Mouse (Mus musculus) splenic B cell, adult 2 months (primary cell): ENCODE measurements around the gene Gm21830.
"Not testable (repeated sequence)": the region's sequence is repeated elsewhere in the genome, so short reads cannot be mapped to it uniquely, and the experiment has no call there.

Experiments used
- DNase-seq: peaks from one replicate; pipeline ENCODE4 v3.0.0-alpha.2; 2011; ENCODE audit warnings: low read depth, low spot score
- H3K27me3 ChIP-seq: 2 replicates; pipeline ENCODE4 v1.6.1; 2012; ENCODE audit warnings: mild to moderate bottlenecking, low read length, moderate library complexity, mixed read lengths; ENCODE audit not compliant: control insufficient read depth, poor library complexity, insufficient read depth, severe bottlenecking
- H3K36me3 ChIP-seq: 2 replicates; pipeline ENCODE4 v1.6.1; 2012; ENCODE audit warnings: mild to moderate bottlenecking, low read length, moderate library complexity, mixed read lengths; ENCODE audit not compliant: control insufficient read depth, poor library complexity, insufficient read depth, severe bottlenecking

Gene Gm21830

GRCm38 (mm10) chr2:67413425-67413824 is at the start of gene Gm21830:
Gene Gm21830 (plus strand): TSS chr2:67413725.
- DNase-seq: not testable (repeated sequence)

GRCm38 (mm10) chr2:67364506-67364905 is 49.0 kb upstream of the Gm21830 start:
- DNase-seq: no peak
- Histone ChIP-seq H3K36me3 (no peaks in the 10 kb centered on the region), H3K27me3 (no peaks in the 10 kb centered on the region)

More at GRCm38 (mm10) chr2:67413425-67413824, at the start of gene Gm21830:
- not testable (repeated sequence) for H3K27me3 ChIP-seq, H3K36me3 ChIP-seq

- Histone ChIP-seq H3K36me3 (no peaks in the 10 kb centered on the region), H3K27me3 (no peaks in the 10 kb centered on the region)
- DNase-seq: no peak
Measured at GRCm38 (mm10) chr2:67378504-67378903, 35.0 kb upstream of the Gm21830 start.

- no peak for DNase-seq
- H3K36me3 ChIP-seq: no peaks in the 10 kb centered on the region
- no peaks in the 10 kb centered on the region for H3K27me3 ChIP-seq
Measured at GRCm38 (mm10) chr2:67420853-67421252, 7.3 kb downstream of the Gm21830 start.

- no peaks in the 10 kb centered on the region for H3K36me3 ChIP-seq
- no peaks in the 10 kb centered on the region for H3K27me3 ChIP-seq
- DNase-seq: no peak
Measured at GRCm38 (mm10) chr2:67422799-67423198, 9.3 kb downstream of the Gm21830 start.

GRCm38 (mm10) chr2:67433081-67433480 is 19.6 kb downstream of the Gm21830 start, which contains the start of gene Gm26727:
Gene Gm26727 (minus strand): TSS chr2:67433181.
- no peaks in the 10 kb centered on the region for H3K36me3 ChIP-seq
- no peaks in the 10 kb centered on the region for H3K27me3 ChIP-seq
- no peak for DNase-seq

GRCm38 (mm10) chr2:67438309-67438708 is 24.8 kb downstream of the Gm21830 start:
- Histone ChIP-seq H3K36me3 (no peaks in the 10 kb centered on the region), H3K27me3 (no peaks in the 10 kb centered on the region)
- no peak for DNase-seq

- Histone ChIP-seq H3K36me3 (no peaks in the 10 kb centered on the region), H3K27me3 (no peaks in the 10 kb centered on the region)
- DNase-seq: no peak
Measured at GRCm38 (mm10) chr2:67445780-67446179, 32.3 kb downstream of the Gm21830 start, which contains the start of gene Xirp2. Gene Xirp2 (plus strand): TSS chr2:67446002.

GRCm38 (mm10) chr2:67446772-67447171 is 33.2 kb downstream of the Gm21830 start:
- DNase-seq: no peak
- Histone ChIP-seq H3K36me3 (no peaks in the 10 kb centered on the region), H3K27me3 (no peaks in the 10 kb centered on the region)

GRCm38 (mm10) chr2:67447206-67447605 is 33.7 kb downstream of the Gm21830 start:
- no peak for DNase-seq
- no peaks in the 10 kb centered on the region for H3K36me3 ChIP-seq
- H3K27me3 ChIP-seq: no peaks in the 10 kb centered on the region

- no peaks in the 10 kb centered on the region for H3K36me3 ChIP-seq
- H3K27me3 ChIP-seq: no peaks in the 10 kb centered on the region
- no peak for DNase-seq
Measured at GRCm38 (mm10) chr2:67460857-67461256, 47.3 kb downstream of the Gm21830 start.

GRCm38 (mm10) chr2:67467036-67467435 is 53.5 kb downstream of the Gm21830 start:
- H3K36me3 ChIP-seq: no peaks in the 10 kb centered on the region
- DNase-seq: no peak

GRCm38 (mm10) chr2:67470030-67470429 is 56.5 kb downstream of the Gm21830 start:
- not testable (repeated sequence) for DNase-seq, H3K27me3 ChIP-seq, H3K36me3 ChIP-seq

More at GRCm38 (mm10) chr2:67467036-67467435, 53.5 kb downstream of the Gm21830 start:
- H3K27me3 ChIP-seq: no peaks in the 10 kb centered on the region

- H3K36me3 ChIP-seq: no peaks in the 10 kb centered on the region
- no peaks in the 10 kb centered on the region for H3K27me3 ChIP-seq
- no peak for DNase-seq
Measured at GRCm38 (mm10) chr2:67477753-67478152, 64.2 kb downstream of the Gm21830 start.

- H3K27me3 ChIP-seq: no peaks in the 10 kb centered on the region
- DNase-seq: no peak
- H3K36me3 ChIP-seq: no peaks in the 10 kb centered on the region
Measured at GRCm38 (mm10) chr2:67481051-67481450, 67.5 kb downstream of the Gm21830 start.
